Mouse (Mus musculus) MEL (cell line): Measurements from ENCODE around the gene Adgrf3. TPM values are rescaled to one million over a fixed set of nuclear protein-coding genes. Genes with fewer than 3 reads are reported as not detected.

Experiments
- DNase-seq: peaks from one replicate; pipeline ENCODE4 v3.0.0; 2011; ENCODE audit warnings: low read depth, low spot score
- H3K27ac ChIP-seq: 2 replicates; pipeline ENCODE4 v1.5.1; 2012; ENCODE audit warnings: low read depth, mild to moderate bottlenecking, control low read depth, low read length, moderate library complexity; ENCODE audit not compliant: control insufficient read depth
- H3K27me3 ChIP-seq, 2 experiments: fragments of 150-350 bp in 1 of 2; sonication (generic) in 1 of 2; 2 replicates each; pipeline ENCODE4 v1.6.1; 2012; ENCODE audit warnings: low read length in 2 of 2, mild to moderate bottlenecking in 2 of 2, improper control_type of control experiment in 1 of 2, moderate library complexity in 1 of 2; ENCODE audit not compliant: insufficient read depth in 2 of 2, control insufficient read depth in 1 of 2
- H3K36me3 ChIP-seq, 2 experiments: 2 replicates each; pipeline ENCODE4 v1.6.1; 2012 to 2014; ENCODE audit warnings: low read length in 2 of 2, improper control_type of control experiment in 1 of 2, inconsistent platforms in 1 of 2, mild to moderate bottlenecking in 1 of 2; ENCODE audit not compliant: insufficient read depth in 2 of 2, control insufficient read depth in 1 of 2
- H3K4me1 ChIP-seq, 2 experiments: fragments of 150-350 bp in 1 of 2; sonication (generic) in 1 of 2; 2 replicates each; pipeline ENCODE4 v1.6.1; 2012; ENCODE audit warnings: low read length in 2 of 2, improper control_type of control experiment in 1 of 2, mild to moderate bottlenecking in 1 of 2; ENCODE audit not compliant: insufficient read depth in 2 of 2, control insufficient read depth in 1 of 2
- H3K4me3 ChIP-seq, 2 experiments: fragments of 150-350 bp in 1 of 2; sonication (generic) in 1 of 2; 2 replicates each; pipeline ENCODE4 v1.5.1; 2012; ENCODE audit warnings: low read depth in 2 of 2, low read length in 2 of 2, mild to moderate bottlenecking in 2 of 2, moderate library complexity in 2 of 2, control low read depth in 1 of 2, improper control_type of control experiment in 1 of 2; ENCODE audit not compliant: control insufficient read depth in 1 of 2, insufficient read depth in 1 of 2
- H3K79me2 ChIP-seq: 2 replicates; pipeline ENCODE4 v1.6.1; 2012; ENCODE audit warnings: mild to moderate bottlenecking, low read length, moderate library complexity; ENCODE audit not compliant: control insufficient read depth, poor library complexity, insufficient read depth
- H3K9ac ChIP-seq: 2 replicates; pipeline ENCODE4 v1.6.1; 2012; ENCODE audit warnings: low read depth, mild to moderate bottlenecking, control low read depth, low read length, moderate library complexity; ENCODE audit not compliant: control insufficient read depth, poor library complexity, severe bottlenecking
- H3K9me3 ChIP-seq: fragments of 150-350 bp; sonication (generic); replicated peaks from 2 replicates; pipeline ENCODE4 v1.6.1; 2012; ENCODE audit warnings: mild to moderate bottlenecking, low read length, improper control_type of control experiment, moderate library complexity; ENCODE audit not compliant: insufficient read depth
- BHLHE40 ChIP-seq: IDR thresholded peaks from 2 replicates; pipeline ENCODE4 v1.6.1; 2012; ENCODE audit warnings: low read depth, mild to moderate bottlenecking, inconsistent platforms, low read length, improper control_type of control experiment, borderline replicate concordance
- CHD1 ChIP-seq: IDR thresholded peaks from 2 replicates; pipeline ENCODE4 v1.6.1; 2012; ENCODE audit warnings: low read depth, mild to moderate bottlenecking, inconsistent platforms, low read length, improper control_type of control experiment
- E2F4 ChIP-seq: IDR thresholded peaks from 2 replicates; pipeline ENCODE4 v1.6.1; 2011; ENCODE audit warnings: low read depth, low read length, improper control_type of control experiment, borderline replicate concordance
- ELF1 ChIP-seq: IDR thresholded peaks from 2 replicates; pipeline ENCODE4 v1.6.1; 2014; ENCODE audit warnings: low read depth, mild to moderate bottlenecking, inconsistent platforms, low read length, improper control_type of control experiment, moderate library complexity
- ETS1 ChIP-seq: IDR thresholded peaks from 2 replicates; pipeline ENCODE4 v1.6.1; 2012; ENCODE audit warnings: low read depth, mild to moderate bottlenecking, inconsistent platforms, low read length, improper control_type of control experiment, moderate library complexity
- GATA1 ChIP-seq: IDR thresholded peaks from 2 replicates; pipeline ENCODE4 v1.6.1; 2011; ENCODE audit warnings: low read depth, low read length, improper control_type of control experiment
- JUND ChIP-seq: IDR thresholded peaks from 2 replicates; pipeline ENCODE4 v1.6.1; 2011; ENCODE audit warnings: low read depth, mild to moderate bottlenecking, improper control_type of control experiment, low read length
- MAFK ChIP-seq: IDR thresholded peaks from 2 replicates; pipeline ENCODE4 v1.6.1; 2011; ENCODE audit warnings: low read depth, mild to moderate bottlenecking, low read length, improper control_type of control experiment, borderline replicate concordance
- MAX ChIP-seq: IDR thresholded peaks from 2 replicates; pipeline ENCODE4 v1.6.1; 2011; ENCODE audit warnings: low read length, improper control_type of control experiment
- MAZ ChIP-seq: IDR thresholded peaks from 2 replicates; pipeline ENCODE4 v1.6.1; 2012; ENCODE audit warnings: low read depth, mild to moderate bottlenecking, inconsistent platforms, low read length, improper control_type of control experiment
- MEF2A ChIP-seq: IDR thresholded peaks from 2 replicates; pipeline ENCODE4 v1.6.1; 2014; ENCODE audit warnings: low read depth, mild to moderate bottlenecking, inconsistent platforms, low read length, improper control_type of control experiment; ENCODE audit not compliant: poor library complexity, insufficient replicate concordance, severe bottlenecking; ENCODE audit errors: extremely low read depth
- MYB ChIP-seq: IDR thresholded peaks from 2 replicates; pipeline ENCODE4 v1.6.1; 2011; ENCODE audit warnings: mild to moderate bottlenecking, low read depth, low read length, improper control_type of control experiment
- MYC ChIP-seq: IDR thresholded peaks from 2 replicates; pipeline ENCODE4 v1.6.1; 2011; ENCODE audit warnings: low read depth, mild to moderate bottlenecking, low read length, improper control_type of control experiment, moderate library complexity
- NELFE ChIP-seq: IDR thresholded peaks from 2 replicates; pipeline ENCODE4 v1.6.1; 2011; ENCODE audit warnings: low read depth, low read length, improper control_type of control experiment
- POLR2A ChIP-seq, 2 experiments: IDR thresholded peaks; 2 replicates each; pipeline ENCODE4 v1.6.1; 2011 to 2012; ENCODE audit warnings: low read length in 2 of 2, mild to moderate bottlenecking in 2 of 2, control low read depth in 1 of 2, improper control_type of control experiment in 1 of 2, low read depth in 1 of 2, moderate library complexity in 1 of 2; ENCODE audit not compliant: control insufficient read depth in 1 of 2, insufficient read depth in 1 of 2, poor library complexity in 1 of 2
- POLR2AphosphoS2 ChIP-seq: IDR thresholded peaks from 2 replicates; pipeline ENCODE4 v1.6.1; 2011; ENCODE audit warnings: low read length, improper control_type of control experiment
- RCOR1 ChIP-seq: IDR thresholded peaks from 2 replicates; pipeline ENCODE4 v1.6.1; 2012; ENCODE audit warnings: low read depth, mild to moderate bottlenecking, inconsistent platforms, low read length, improper control_type of control experiment
- TAL1 ChIP-seq: IDR thresholded peaks from 2 replicates; pipeline ENCODE4 v1.6.1; 2012; ENCODE audit warnings: mild to moderate bottlenecking, inconsistent platforms, low read length, moderate library complexity, mixed read lengths
- TCF12 ChIP-seq: IDR thresholded peaks from 2 replicates; pipeline ENCODE4 v1.6.1; 2014; ENCODE audit warnings: low read depth, mild to moderate bottlenecking, inconsistent platforms, low read length, improper control_type of control experiment, moderate library complexity
- USF1 ChIP-seq: IDR thresholded peaks from 2 replicates; pipeline ENCODE4 v1.6.1; 2014; ENCODE audit warnings: low read depth, mild to moderate bottlenecking, inconsistent platforms, low read length, improper control_type of control experiment, moderate library complexity
- USF2 ChIP-seq, 2 experiments: IDR thresholded peaks; 2 replicates each; pipeline ENCODE4 v1.6.1; 2011 to 2012; ENCODE audit warnings: improper control_type of control experiment in 2 of 2, low read length in 2 of 2, borderline replicate concordance in 1 of 2, inconsistent platforms in 1 of 2, low read depth in 1 of 2, mild to moderate bottlenecking in 1 of 2; ENCODE audit not compliant: insufficient read depth in 1 of 2
- ZMIZ1 ChIP-seq: IDR thresholded peaks from 2 replicates; pipeline ENCODE4 v1.6.1; 2012; ENCODE audit warnings: low read depth, mild to moderate bottlenecking, inconsistent platforms, low read length, improper control_type of control experiment, moderate library complexity
- polyA plus RNA-seq, 2 experiments: library from polyadenylated mRNA; stranded (reverse) in 1 of 2; unstranded in 1 of 2; fragments of >175 nt in 1 of 2; fragments of >200 nt in 1 of 2; gene quantifications; 2 replicates each; pipeline versions ENCODE4 v1.2.1 to v1.2.4; 2012; ENCODE audit warnings: low replicate concordance in 2 of 2, low read depth in 1 of 2; ENCODE audit not compliant: insufficient read length in 2 of 2, insufficient read depth in 1 of 2, missing spikeins in 1 of 2
- total RNA-seq: library from RNA; depleted of rRNA; stranded (reverse); fragments of 300-350 nt; gene quantifications from 2 replicates; pipeline ENCODE4 v1.2.3, GENCODE M21; 2012

The Adgrf3 gene
- total and polyA plus RNA-seq, 3 experiments: 1.7 to 2.7 TPM; not detected in 1

DNA sequence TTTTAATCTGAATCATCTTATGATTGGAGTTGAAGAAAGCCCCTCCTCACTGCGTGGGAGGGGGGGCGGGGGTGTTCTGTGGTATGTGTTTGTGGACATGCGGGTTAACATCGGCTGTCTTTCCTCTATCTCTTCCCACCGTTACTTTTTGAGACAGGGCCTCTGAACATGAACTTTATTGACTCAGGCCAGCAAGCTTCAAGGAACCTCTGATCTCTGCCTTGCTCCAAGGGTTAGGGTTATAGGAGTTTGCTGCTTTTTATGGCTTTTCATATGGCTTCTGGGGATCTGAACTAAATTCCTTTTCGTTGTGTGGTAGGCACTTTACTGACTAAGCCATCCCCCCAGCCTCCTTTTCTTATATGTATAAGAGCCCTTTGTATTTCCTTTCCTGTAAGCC is 43.2 kb downstream of the Adgrf3 start:
- Histone ChIP-seq H3K36me3 (peaks cover 7 to 13% of the 10 kb centered on the region in 2 experiments), H3K4me1 (peaks cover 3 to 8% of the 10 kb centered on the region in 2 experiments), H3K27me3 (no peaks in the 10 kb centered on the region), H3K9me3 (no peaks in the 10 kb centered on the region), H3K27ac (no peak overlapping the region), H3K79me2 (peaks cover 34% of the 10 kb centered on the region), H3K9ac (no peak overlapping the region), H3K4me3 (no peak overlapping the region)
- TF ChIP-seq TCF12 (no peak), USF2 (IDR thresholded peaks at IDR 0.05; ENCODE audit: borderline replicate concordance in 1 of 2, insufficient read depth in 1 of 2, low read depth in 1 of 2, low read length in 2 of 2) (no peak), ZMIZ1 (no peak), MAX (no peak), ETS1 (no peak), MAZ (no peak), POLR2A (IDR thresholded peaks at IDR 0.05; ENCODE audit: control insufficient read depth in 1 of 2, insufficient read depth in 1 of 2, low read depth in 1 of 2, low read length in 2 of 2, poor library complexity in 1 of 2) (no peak), ELF1 (no peak), RCOR1 (no peak), NELFE (no peak), CHD1 (no peak), JUND (no peak), BHLHE40 (no peak), TAL1 (no peak), MEF2A (no peak), POLR2AphosphoS2 (no peak), USF1 (no peak), GATA1 (no peak), MYC (no peak), MAFK (no peak)
- no peak for DNase-seq

DNA sequence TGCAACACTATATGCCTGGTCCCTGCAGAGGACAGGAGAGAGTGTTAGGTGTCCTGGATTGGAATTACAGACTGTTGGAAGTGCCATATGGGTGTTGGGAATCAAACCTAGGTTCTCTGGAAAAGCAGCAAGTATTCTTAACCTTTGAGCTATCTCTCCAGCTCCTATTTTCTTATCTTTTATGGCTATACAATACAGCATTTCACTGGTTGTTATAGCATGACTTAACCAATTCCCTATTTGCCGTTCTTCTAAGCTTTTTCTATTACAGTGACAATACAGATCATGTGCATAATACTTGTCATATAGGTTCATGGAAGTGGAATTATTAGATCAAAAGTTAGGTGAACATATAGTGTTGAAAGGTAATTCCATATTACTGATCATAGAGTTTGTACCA is 43.7 kb downstream of the Adgrf3 start:
- H3K27me3 ChIP-seq: no peaks in the 10 kb centered on the region
- H3K9ac ChIP-seq: no peak overlapping the region
- H3K36me3 ChIP-seq: peaks cover 4 to 18% of the 10 kb centered on the region in 2 experiments

More for the DNA sequence above, 43.7 kb downstream of the Adgrf3 start:
- H3K27ac ChIP-seq: no peak overlapping the region
- peaks cover 4 to 8% of the 10 kb centered on the region in 2 experiments for H3K4me1 ChIP-seq
- H3K4me3 ChIP-seq: no peak overlapping the region
- DNase-seq: no peak
- no peaks in the 10 kb centered on the region for H3K9me3 ChIP-seq
- no peak for TF ChIP-seq MAFK
- TF ChIP-seq USF1: no peak
- TF ChIP-seq BHLHE40: no peak
- TF ChIP-seq USF2 (IDR thresholded peaks at IDR 0.05; ENCODE audit: borderline replicate concordance in 1 of 2, insufficient read depth in 1 of 2, low read depth in 1 of 2, low read length in 2 of 2): no peak
- TF ChIP-seq TCF12: no peak
- no peak for TF ChIP-seq MYC
- no peak for TF ChIP-seq MYB
- TF ChIP-seq ZMIZ1: no peak
- no peak for TF ChIP-seq E2F4
- TF ChIP-seq GATA1: no peak
- peaks cover 38% of the 10 kb centered on the region for H3K79me2 ChIP-seq
